Mouse (Mus musculus) CD4-positive, CD25-positive, alpha-beta regulatory T cell (primary cell): Measurements from ENCODE around the gene Pde4b. TPM values are rescaled to one million over a fixed set of nuclear protein-coding genes. Genes with fewer than 3 reads are reported as not detected.

Experiments
- polyA plus RNA-seq: library from polyadenylated mRNA; unstranded; fragments of 100-300 nt; shearing (Covaris generic); gene quantifications from one replicate; pipeline ENCODE4 v1.2.1, GENCODE M21; 2017

The Pde4b gene
- polyA plus RNA-seq, result 71.4 TPM

DNA sequence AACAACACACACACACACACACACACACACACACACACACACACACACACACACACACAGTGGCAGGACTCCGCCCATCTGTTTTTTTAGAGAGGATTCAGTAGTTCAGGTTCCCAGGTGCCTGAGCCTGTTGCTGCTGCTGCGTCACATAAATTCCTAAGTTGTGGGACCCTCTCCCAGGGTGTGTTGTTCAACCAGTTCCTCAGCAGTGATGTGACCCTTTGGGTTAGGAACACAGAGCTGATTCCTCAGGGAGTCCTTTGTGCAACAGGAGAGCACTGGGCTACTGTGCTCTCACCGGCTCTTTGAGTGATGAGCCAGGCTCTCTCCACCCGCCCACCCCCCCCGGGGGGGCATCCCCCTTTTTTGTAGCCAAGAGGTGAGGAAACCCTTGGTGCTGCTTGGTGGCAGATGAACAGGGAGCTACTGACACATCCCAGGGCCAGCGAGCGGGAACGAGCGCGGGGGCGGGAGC lies at the start of gene Pde4b:
TSS of gene Pde4b (plus strand) at position 453 of the 475 bp plus-strand sequence.

Other genes with a start within 250 kb of the Pde4b start
- gene B020004J07Rik, start 243.5 kb upstream of the Pde4b start, polyA plus RNA-seq, result not detected
- not detected for gene C130073F10Rik, start 193.8 kb upstream of the Pde4b start, polyA plus RNA-seq
- gene Gm12800, start 178.4 kb upstream of the Pde4b start, polyA plus RNA-seq, result not detected
- not detected for gene Gm12794, start 147.1 kb upstream of the Pde4b start, polyA plus RNA-seq
- not detected for gene Gm12790, start 106.5 kb upstream of the Pde4b start, polyA plus RNA-seq
- gene Gm12789, start 100.9 kb upstream of the Pde4b start, polyA plus RNA-seq, result not detected